Comparison of ENCODE assay signal across 8 mouse cellular contexts in the genomic region with DNA sequence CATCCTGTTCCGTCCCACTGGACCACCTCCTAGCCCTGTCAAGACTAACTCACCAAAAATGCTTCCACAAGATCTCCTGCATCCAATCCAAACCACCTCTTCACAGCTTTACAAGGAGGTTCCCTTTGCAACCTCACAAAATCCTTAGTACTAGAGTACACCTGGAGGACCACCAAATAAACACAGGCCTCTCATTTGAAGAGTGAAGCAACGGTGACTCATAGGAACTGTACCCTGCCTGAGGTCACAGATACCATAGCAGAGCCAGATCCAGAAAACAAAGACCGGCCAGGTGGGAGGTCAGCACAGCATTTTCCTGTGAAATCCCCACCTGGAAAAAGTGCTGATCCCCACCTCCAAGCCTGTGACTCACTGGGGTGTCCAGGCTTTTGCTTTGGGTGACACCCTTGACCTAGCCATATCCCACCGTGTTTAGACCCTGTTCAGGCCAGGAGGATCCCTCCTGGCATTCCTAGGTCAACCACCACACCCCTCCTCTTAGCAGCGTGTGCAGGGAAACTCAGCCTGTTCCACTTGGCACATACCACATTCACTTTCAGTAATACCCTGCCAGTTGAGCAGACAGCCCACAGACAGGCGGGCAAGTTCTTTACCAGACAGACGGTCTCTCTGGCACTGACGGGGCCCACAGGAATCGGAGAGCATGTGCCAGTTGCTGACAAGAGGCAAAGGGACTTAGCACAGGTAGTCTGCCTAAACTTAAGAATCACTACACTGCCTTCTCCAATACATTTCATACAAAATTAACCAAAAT. TPM values are rescaled to one million over a fixed set of nuclear protein-coding genes. Genes with fewer than 3 reads are reported as not detected.
DNase-seq lines count a peak whose midpoint lies in the region; ATAC-seq and TF ChIP-seq lines count a peak whose summit lies in the region.

No protein-coding gene starts in this region.

- H3K9ac ChIP-seq in lung, embryonic 14.5 days: no peak overlapping the region
- H3K9ac ChIP-seq in hindbrain, embryonic 15.5 days: no peak overlapping the region; the same call in 1 of the 2 replicates
- H3K9ac ChIP-seq in midbrain, embryonic 13.5 days (replicated peaks): peak overlapping the region; percentile 51

- WGBS in lung, embryonic 14.5 days: 72% methylated on average over 9 of the region's 9 CpGs
- 64% methylated on average over 9 of the region's 9 CpGs for WGBS in hindbrain, embryonic 15.5 days
- WGBS in midbrain, embryonic 13.5 days: 81% methylated on average over 9 of the region's 9 CpGs

- peaks cover 51% of the 10 kb centered on the region for H3K36me3 ChIP-seq in lung, embryonic 14.5 days (ENCODE audit: insufficient read depth)
- H3K36me3 ChIP-seq in hindbrain, embryonic 15.5 days: peaks cover 24% of the 10 kb centered on the region
- peaks cover 45% of the 10 kb centered on the region for H3K36me3 ChIP-seq in midbrain, embryonic 13.5 days

- H3K9me3 ChIP-seq in lung, embryonic 14.5 days (ENCODE audit: low read depth, low read length): no peaks in the 10 kb centered on the region
- H3K9me3 ChIP-seq in hindbrain, embryonic 15.5 days: no peaks in the 10 kb centered on the region
- no peaks in the 10 kb centered on the region for H3K9me3 ChIP-seq in midbrain, embryonic 13.5 days

- no peak overlapping the region for H3K4me3 ChIP-seq in lung, embryonic 14.5 days (ENCODE audit: low read depth, low read length)
- H3K4me3 ChIP-seq in hindbrain, embryonic 15.5 days: peak overlapping the region; percentile 7; the same call in 1 of the 2 replicates
- H3K4me3 ChIP-seq in midbrain, embryonic 13.5 days (replicated peaks): peak overlapping the region; percentile 8; the same call in 1 of the 2 replicates

- no peak for TF ChIP-seq CTCF in lung, embryonic 14.5 days (IDR thresholded peaks at IDR 0.05; ENCODE audit: low read depth)

- peak overlapping the region; percentile 15; the same call in 1 of the 2 replicates for H3K4me2 ChIP-seq in lung, embryonic 14.5 days
- H3K4me2 ChIP-seq in hindbrain, embryonic 15.5 days: peak overlapping the region; percentile 84
- H3K4me2 ChIP-seq in midbrain, embryonic 13.5 days (replicated peaks): peak overlapping the region; percentile 41

- H3K4me1 ChIP-seq in lung, embryonic 14.5 days (ENCODE audit: insufficient read depth): 0 out of 2 replicates have a peak, but pooled peaks cover 7% of the 10 kb centered on the region
- peaks cover 53% of the 10 kb centered on the region for H3K4me1 ChIP-seq in hindbrain, embryonic 15.5 days (replicated peaks)
- peaks cover 55% of the 10 kb centered on the region for H3K4me1 ChIP-seq in midbrain, embryonic 13.5 days (replicated peaks)

- no peak for ATAC-seq in lung, embryonic 14.5 days (ENCODE audit: insufficient read depth)
- no peak for ATAC-seq in hindbrain, embryonic 15.5 days (ENCODE audit: low FRiP score, low read depth)
- no peak for ATAC-seq in midbrain, embryonic 13.5 days
- no peak for ATAC-seq in activated CD4-positive, CD25-positive, alpha-beta regulatory T cell, adult 4 months

- peak; percentile 11 for DNase-seq in adrenal gland, adult 8-10 months
- no peak for DNase-seq in adrenal gland, postnatal 36 days
- DNase-seq in lung, embryonic 14.5 days: no peak
- no peak for DNase-seq in lung, postnatal 14 days
- DNase-seq in kidney, postnatal 14 days: no peak

- no peaks in the 10 kb centered on the region for H3K27me3 ChIP-seq in lung, embryonic 14.5 days (ENCODE audit: insufficient read depth, low read length)
- no peaks in the 10 kb centered on the region for H3K27me3 ChIP-seq in hindbrain, embryonic 15.5 days
- H3K27me3 ChIP-seq in midbrain, embryonic 13.5 days: no peaks in the 10 kb centered on the region

- H3K27ac ChIP-seq in lung, embryonic 14.5 days (ENCODE audit: low read depth): no peak overlapping the region
- no peak overlapping the region for H3K27ac ChIP-seq in hindbrain, embryonic 15.5 days (replicated peaks)
- no peak overlapping the region for H3K27ac ChIP-seq in midbrain, embryonic 13.5 days

RNA-seq across cellular contexts. Expression of a gene that starts 2.7 kb away (rescaled TPM):
- 10 to 100 TPM; 16.5 to 28.9 (median 24.6) TPM for total RNA-seq in adrenal gland, adult 8-10 months (2022)
- 10 to 100 TPM; 19.4 to 19.6 TPM for total RNA-seq in adrenal gland, postnatal 36 days (2021)
- polyA plus RNA-seq in lung, embryonic 14.5 days (2014; fragmentation: Nextera tagmentation; extraction: Ambion mirVana): 52.0 and 53.2 TPM in 2 replicates
- 39.0 and 39.2 TPM in 2 replicates for polyA plus RNA-seq in hindbrain, embryonic 15.5 days (2015; fragmentation: Nextera tagmentation; extraction: Ambion mirVana)
- 57.6 and 57.8 TPM in 2 replicates for polyA plus RNA-seq in midbrain, embryonic 13.5 days (2015; fragmentation: Nextera tagmentation; extraction: Ambion mirVana)
- 10 to 100 TPM; 78.3 to 81.3 TPM for polyA plus RNA-seq in activated CD4-positive, CD25-positive, alpha-beta regulatory T cell, adult 4 months (2017; shearing (Covaris generic))

Comparison
In these comparisons a context has a peak if more than half of its experiments do, and no peak if none do; other contexts are left out.
1. H3K4me2 ChIP-seq: peak in every context shown above with its lines; median percentile 84 in hindbrain, embryonic 15.5 days; 41 in midbrain, embryonic 13.5 days; 15 in lung, embryonic 14.5 days.